Mouse (Mus musculus): ENCODE measurements around the gene Inpp4b.

DNA sequence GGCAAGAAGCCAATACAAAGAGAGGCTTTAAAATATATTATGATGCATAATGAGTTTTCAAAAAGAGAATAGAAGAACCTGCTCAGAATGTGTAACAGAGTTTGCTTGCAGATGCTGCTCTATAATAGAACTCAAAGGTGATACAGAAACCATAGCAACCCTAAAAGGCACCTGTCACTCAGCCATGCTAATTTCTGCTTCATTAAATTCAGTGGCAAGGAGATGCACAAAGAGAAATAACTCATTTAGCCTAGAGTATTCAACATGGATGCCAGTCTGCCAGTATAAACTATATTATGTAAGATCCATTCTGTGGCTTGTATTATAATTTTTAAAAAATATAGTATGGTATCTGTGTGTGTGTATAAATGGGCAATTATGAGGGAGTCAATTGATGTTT lies 807.9 kb downstream of the Inpp4b start:
- TF ChIP-seq CTCF (IDR thresholded peaks at IDR 0.05; ENCODE audit: extremely low read depth, insufficient read depth, low read length) (no peak), POLR2A (IDR thresholded peaks at IDR 0.05; ENCODE audit: extremely low read depth, insufficient read depth, low read length) (no peak)

Measured in cortical plate, adult 2 months (tissue).